12 mouse cellular contexts compared by ENCODE assay signal in the genomic region with DNA sequence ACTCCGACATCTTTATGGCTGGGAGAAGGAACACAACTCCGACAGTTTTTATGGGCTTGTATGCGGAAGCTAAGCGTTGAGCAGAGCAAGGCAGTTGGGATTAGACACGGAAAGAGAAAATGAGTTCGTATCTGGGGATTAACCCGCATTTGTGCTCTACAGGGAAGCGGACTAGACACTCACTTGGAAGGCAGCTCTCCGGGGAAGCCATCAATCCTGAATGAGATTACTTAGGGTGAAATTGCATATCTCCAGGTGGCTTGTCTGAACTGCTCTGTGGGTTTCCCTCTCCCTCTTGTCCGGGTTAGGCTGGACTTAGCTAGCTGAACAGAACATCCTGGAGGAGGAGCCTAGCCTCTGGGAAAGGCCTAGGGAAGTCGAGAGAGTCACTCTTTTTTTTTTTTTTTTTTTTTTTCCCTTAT. TPM values are rescaled to one million over a fixed set of nuclear protein-coding genes. Genes with fewer than 3 reads are reported as not detected.
DNase-seq lines count a peak whose midpoint lies in the region; ATAC-seq and TF ChIP-seq lines count a peak whose summit lies in the region.
"Had no signal": no experiment of that assay in that cellular context is flagged by ENCODE, and none has a peak within 500 bp of the region (broad histone marks: within the 10 kb centered on the region; RNA-seq: fewer than 3 reads in every experiment).

No protein-coding gene starts in this region.

- intact Hi-C loops in left cerebral cortex, postnatal 10 days (cut with DNase I) = no loop called here

- no peak overlapping the region for H3K27ac ChIP-seq in heart, postnatal 0 days (ENCODE audit: low read depth)
- no peak overlapping the region for H3K27ac ChIP-seq in ES-E14 (ENCODE audit: insufficient read depth, low read depth, low read length, poor library complexity, severe bottlenecking)
- no peak overlapping the region for H3K27ac ChIP-seq in embryonic facial prominence, embryonic 14.5 days (replicated peaks; ENCODE audit: low read depth, low read length)
- no peak overlapping the region for H3K27ac ChIP-seq in limb, embryonic 14.5 days (replicated peaks; ENCODE audit: low read depth, low read length)
- H3K27ac ChIP-seq: embryonic facial prominence, embryonic 15.5 days had no signal

- in situ Hi-C loops in ES-E14 (cut with MboI; ENCODE audit: low sequenced_read_pairs in 2 of 2, unreplicated experiment in 2 of 2) = no loop called here

- H3K27me3 ChIP-seq in heart, postnatal 0 days (ENCODE audit: control insufficient read depth, insufficient read depth, low read length) = peaks cover 49% of the 10 kb centered on the region
- peaks cover 68% of the 10 kb centered on the region for H3K27me3 ChIP-seq in embryonic facial prominence, embryonic 14.5 days (replicated peaks; ENCODE audit: control insufficient read depth, insufficient read depth, low read length)
- peaks cover 59% of the 10 kb centered on the region for H3K27me3 ChIP-seq in limb, embryonic 14.5 days (ENCODE audit: control insufficient read depth, insufficient read depth, low read length)

- H3K9me3 ChIP-seq in heart, postnatal 0 days (replicated peaks; ENCODE audit: control insufficient read depth, low read length) = peaks cover 4% of the 10 kb centered on the region; the same call in 1 of the 2 replicates
- no peaks in the 10 kb centered on the region for H3K9me3 ChIP-seq in ES-E14 (ENCODE audit: control insufficient read depth, insufficient read depth, low read depth, low read length)
- peaks cover 7% of the 10 kb centered on the region; the same call in 1 of the 2 replicates for H3K9me3 ChIP-seq in embryonic facial prominence, embryonic 14.5 days (ENCODE audit: control insufficient read depth, low read length)
- peaks cover 7% of the 10 kb centered on the region; the same call in 1 of the 2 replicates for H3K9me3 ChIP-seq in limb, embryonic 14.5 days (ENCODE audit: control insufficient read depth, low read length)
- H3K9me3 ChIP-seq: embryonic facial prominence, embryonic 15.5 days had no signal

- H3K4me2 ChIP-seq in heart, postnatal 0 days (ENCODE audit: low read depth, low read length) = peak overlapping the region; percentile 11; the same call in 1 of the 2 replicates
- H3K4me2 ChIP-seq in embryonic facial prominence, embryonic 14.5 days (ENCODE audit: low read depth, low read length) = peak overlapping the region; percentile 25; the same call in 1 of the 2 replicates
- H3K4me2 ChIP-seq in limb, embryonic 14.5 days (replicated peaks; ENCODE audit: low read depth, low read length, severe bottlenecking) = no peak overlapping the region
- H3K4me2 ChIP-seq: embryonic facial prominence, embryonic 15.5 days had no signal

- no peak overlapping the region for H3K9ac ChIP-seq in heart, postnatal 0 days (replicated peaks; ENCODE audit: low read depth, low read length)
- no peak overlapping the region for H3K9ac ChIP-seq in ES-E14 (ENCODE audit: insufficient read depth, low read depth, low read length, poor library complexity, severe bottlenecking)
- H3K9ac ChIP-seq in embryonic facial prominence, embryonic 14.5 days (ENCODE audit: low read depth, low read length) = no peak overlapping the region
- H3K9ac ChIP-seq in limb, embryonic 14.5 days (ENCODE audit: low read depth, low read length, severe bottlenecking) = no peak overlapping the region
- H3K9ac ChIP-seq: embryonic facial prominence, embryonic 15.5 days had no signal

- no peak for TF ChIP-seq POLR2A in limb, embryonic 14.5 days (IDR thresholded peaks at IDR 0.05; ENCODE audit: borderline replicate concordance, extremely low read depth, insufficient read depth, insufficient read length)

- peaks cover 11% of the 10 kb centered on the region; the same call in 1 of the 2 replicates for H3K4me1 ChIP-seq in heart, postnatal 0 days (ENCODE audit: control insufficient read depth, insufficient read depth)
- H3K4me1 ChIP-seq in ES-E14 (ENCODE audit: control insufficient read depth in 2 of 2, insufficient read depth in 2 of 2, low read length in 2 of 2, poor library complexity in 1 of 2) = peaks cover 0 to 8% of the 10 kb centered on the region in 2 experiments; a peak in 1 of 4 replicates
- H3K4me1 ChIP-seq in embryonic facial prominence, embryonic 14.5 days (ENCODE audit: control insufficient read depth, insufficient read depth, low read length) = peaks cover 23% of the 10 kb centered on the region
- peaks cover 14% of the 10 kb centered on the region for H3K4me1 ChIP-seq in limb, embryonic 14.5 days (ENCODE audit: control insufficient read depth, insufficient read depth, low read length)

- DNase-seq in heart, postnatal 0 days (ENCODE audit: low spot score) = no peak
- no peak for DNase-seq in heart, adult 8-10 months (ENCODE audit: low spot score)
- DNase-seq in ES-E14 (ENCODE audit: low read depth, low spot score) = peak; percentile 58
- peak; percentile 28 for DNase-seq in embryonic facial prominence, embryonic 14.5 days (ENCODE audit: low spot score)
- no peak for DNase-seq in limb, embryonic 14.5 days (ENCODE audit: low spot score)
- DNase-seq in testis, postnatal 10 days (ENCODE audit: low spot score) = no peak
- DNase-seq in thymus, postnatal 0 days (ENCODE audit: low spot score) = no peak
- DNase-seq in left cerebral cortex, postnatal 10 days (ENCODE audit: extremely low spot score in 1 of 2, low spot score in 2 of 2) = no peak
- DNase-seq: adrenal gland, postnatal 14 days; layer of hippocampus, postnatal 36 days; lung, postnatal 36 days had no signal

- H3K4me3 ChIP-seq in heart, postnatal 0 days (ENCODE audit: low read depth, low read length) = no peak overlapping the region
- no peak overlapping the region for H3K4me3 ChIP-seq in ES-E14 (ENCODE audit: insufficient read depth in 1 of 2, low read depth in 1 of 2, low read length in 2 of 2, poor library complexity in 1 of 2, severe bottlenecking in 1 of 2)
- no peak overlapping the region for H3K4me3 ChIP-seq in embryonic facial prominence, embryonic 14.5 days (ENCODE audit: low read depth, low read length)
- no peak overlapping the region for H3K4me3 ChIP-seq in limb, embryonic 14.5 days (replicated peaks; ENCODE audit: low read length)
- H3K4me3 ChIP-seq: embryonic facial prominence, embryonic 15.5 days had no signal

- TF ChIP-seq CTCF in heart, postnatal 0 days (IDR thresholded peaks at IDR 0.05; ENCODE audit: low read depth) = no peak

- 46% methylated on average over 11 of the region's 11 CpGs for WGBS in heart, postnatal 0 days
- 7% methylated on average over 11 of the region's 11 CpGs for WGBS in embryonic facial prominence, embryonic 14.5 days
- 2% methylated on average over 11 of the region's 11 CpGs for WGBS in limb, embryonic 14.5 days

- no peak for ATAC-seq in heart, postnatal 0 days (ENCODE audit: insufficient read depth, low read depth)
- 0 out of 2 replicates have a peak, but pooled peaks have one; percentile 41 for ATAC-seq in embryonic facial prominence, embryonic 14.5 days (ENCODE audit: low read depth)
- ATAC-seq in limb, embryonic 14.5 days (ENCODE audit: low FRiP score, low read depth) = peak; percentile 53; the same call in 1 of the 2 replicates

- H3K36me3 ChIP-seq in heart, postnatal 0 days (replicated peaks; ENCODE audit: control insufficient read depth, insufficient read depth, low read length) = no peaks in the 10 kb centered on the region
- no peaks in the 10 kb centered on the region for H3K36me3 ChIP-seq in ES-E14 (ENCODE audit: control insufficient read depth, insufficient read depth, low read length, poor library complexity, severe bottlenecking)
- H3K36me3 ChIP-seq in embryonic facial prominence, embryonic 14.5 days (ENCODE audit: control insufficient read depth, insufficient read depth, low read length) = no peaks in the 10 kb centered on the region
- no peaks in the 10 kb centered on the region for H3K36me3 ChIP-seq in limb, embryonic 14.5 days (ENCODE audit: control insufficient read depth, insufficient read depth, low read length)
- H3K36me3 ChIP-seq: embryonic facial prominence, embryonic 15.5 days had no signal

- TF ChIP-seq EP300 in heart, postnatal 0 days (IDR thresholded peaks at IDR 0.05; ENCODE audit: low read depth) = no peak

TF ChIP-seq in ES-E14, 5 proteins besides CTCF, POLR2A, EP300 and RAD21:
- TF ChIP-seq ZC3H11A (IDR thresholded peaks at IDR 0.05; ENCODE audit: borderline replicate concordance, low read depth, low read length) (no peak), HCFC1 (IDR thresholded peaks at IDR 0.05; ENCODE audit: borderline replicate concordance, insufficient read depth, low read length) (no peak), MAFK (IDR thresholded peaks at IDR 0.05; ENCODE audit: insufficient read depth, low read depth, low read length) (no peak), ZNF384 (IDR thresholded peaks at IDR 0.05; ENCODE audit: low read depth, low read length) (peak; percentile 80), CHD2 (IDR thresholded peaks at IDR 0.05; ENCODE audit: low read depth, low read length) (no peak)
TF ChIP-seq in ES-E14: peak in this region for 1.

RNA-seq across cellular contexts. Expression of a gene that starts 4.5 kb away (rescaled TPM):
- 16.8 and 23.1 TPM in 2 replicates for total RNA-seq in heart, postnatal 0 days (2014; rRNA removed; ENCODE audit: low replicate concordance)
- 11.5 and 11.9 TPM in 2 replicates for polyA plus RNA-seq in heart, postnatal 0 days (2015; fragmentation: Nextera tagmentation; extraction: Ambion mirVana)
- total RNA-seq in heart, adult 8-10 months (2022) = 10 to 100 TPM; 44.1 to 47.4 (median 45.1) TPM
- total RNA-seq in ES-E14 (2012; rRNA removed) = 0.05 and 0.09 TPM in 2 replicates
- 1.9 and 3.1 TPM in 2 replicates for polyA plus RNA-seq in embryonic facial prominence, embryonic 14.5 days (2014; fragmentation: Nextera tagmentation; extraction: Ambion mirVana)
- 1.1 and 1.3 TPM in 2 replicates for polyA plus RNA-seq in limb, embryonic 14.5 days (2012; rRNA removed)
- polyA plus RNA-seq in limb, embryonic 14.5 days (2014; fragmentation: Nextera tagmentation; extraction: Ambion mirVana) = 1.5 and 1.6 TPM in 2 replicates
- polyA plus RNA-seq in thymus, postnatal 0 days (2015; fragmentation: Nextera tagmentation; extraction: Ambion mirVana) = 0.33 and 0.39 TPM in 2 replicates
- 10 to 100 TPM; 20.8 to 22.8 TPM for total RNA-seq in left cerebral cortex, postnatal 10 days (2021)

Comparison
In these comparisons a context has a peak if more than half of its experiments do, and no peak if none do; other contexts are left out.
1. DNase-seq: peak in ES-E14 (single experiment) and embryonic facial prominence, embryonic 14.5 days (single experiment); none in heart, postnatal 0 days (single experiment), heart, adult 8-10 months (single experiment), limb, embryonic 14.5 days (single experiment), testis, postnatal 10 days (single experiment), thymus, postnatal 0 days (single experiment) and left cerebral cortex, postnatal 10 days (0 of 2).
2. RNA of a gene that starts 4.5 kb away (total RNA-seq): 44.1 to 47.4 TPM in heart, adult 8-10 months, 20.8 to 22.8 TPM in left cerebral cortex, postnatal 10 days and 16.8 to 23.1 TPM in heart, postnatal 0 days; 0.05 to 0.09 TPM in ES-E14; every median in the first group is over 10 times any median in the second.